Mouse (Mus musculus) lung, postnatal 0 days (tissue): ENCODE measurements around the gene Gtf3c6.

Source experiments
- CTCF ChIP-seq: IDR thresholded peaks from 2 replicates; pipeline ENCODE4 v1.5.1; 2016; ENCODE audit warnings: antibody characterized with exemption, mild to moderate bottlenecking
- EP300 ChIP-seq: IDR thresholded peaks from 2 replicates; pipeline ENCODE4 v1.6.1; 2016; ENCODE audit warnings: antibody characterized with exemption, mild to moderate bottlenecking, control low read depth

DNA sequence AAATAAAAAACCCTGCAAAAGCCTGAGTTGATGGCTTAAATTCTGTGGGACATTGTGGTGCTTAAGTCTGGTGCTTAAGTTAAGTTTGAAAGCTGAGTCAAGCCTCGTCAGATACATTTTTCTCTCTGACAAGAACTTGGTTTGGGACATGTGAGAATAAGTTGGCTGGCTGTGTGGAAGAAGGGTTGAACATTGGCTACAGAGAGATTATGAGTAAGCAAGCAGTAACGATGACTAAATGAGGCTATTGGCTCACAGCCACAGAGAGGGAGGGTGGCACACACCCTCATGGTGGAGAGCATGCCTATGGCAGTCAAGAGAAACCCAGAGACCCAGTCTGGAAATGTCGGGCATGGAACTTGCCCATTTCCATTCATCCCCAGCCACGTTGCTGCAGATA is 5.8 kb upstream of the Gtf3c6 start:
- TF ChIP-seq CTCF (no peak), EP300 (no peak)
